Mouse (Mus musculus): ENCODE measurements around the gene Pid1.

DNA sequence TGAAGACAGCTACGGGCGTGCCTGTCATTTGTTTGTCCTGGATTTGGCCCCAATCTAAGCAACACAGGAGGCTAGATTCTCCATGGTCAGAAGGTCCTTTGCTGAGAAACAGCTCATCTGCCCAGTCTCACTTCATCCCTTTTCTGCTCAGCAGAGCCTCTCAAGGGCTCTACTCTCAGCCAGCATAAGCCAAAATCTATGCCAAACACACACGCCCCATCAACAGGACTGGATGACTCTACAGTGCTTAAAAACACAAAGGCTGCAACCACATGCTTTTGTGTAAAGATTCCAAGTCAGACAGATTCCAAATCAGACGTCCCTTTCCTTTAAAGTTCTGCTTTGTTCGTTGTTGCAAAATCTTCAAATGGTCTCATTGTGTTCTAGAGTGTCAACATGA is 174.5 kb downstream of the Pid1 start:
- TF ChIP-seq UBTF (IDR thresholded peaks at IDR 0.05; ENCODE audit: low read depth, low read length) = no peak
- TF ChIP-seq MYC (IDR thresholded peaks at IDR 0.05; ENCODE audit: low read depth, low read length) = no peak
- no peak for TF ChIP-seq POLR2A (IDR thresholded peaks at IDR 0.05; ENCODE audit: low read depth, low read length)
- no peak for TF ChIP-seq ELF1 (IDR thresholded peaks at IDR 0.05; ENCODE audit: low read depth, low read length)
- TF ChIP-seq PAX5 (IDR thresholded peaks at IDR 0.05; ENCODE audit: low read length) = no peak
- TF ChIP-seq CTCF (conservative IDR thresholded peaks at IDR 0.05 in 1 of 2, IDR thresholded peaks at IDR 0.05 in 1 of 2; ENCODE audit: low read depth in 2 of 2, low read length in 2 of 2) = no peak
- TF ChIP-seq MAX (IDR thresholded peaks at IDR 0.05; ENCODE audit: low read length) = no peak
- no peak for TF ChIP-seq ZC3H11A (IDR thresholded peaks at IDR 0.05; ENCODE audit: low read depth, low read length)
- no peak for TF ChIP-seq USF1 (IDR thresholded peaks at IDR 0.05; ENCODE audit: low read depth, low read length)
- TF ChIP-seq MAFK (IDR thresholded peaks at IDR 0.05; ENCODE audit: insufficient replicate concordance, low read length) = no peak
- TF ChIP-seq ZMIZ1 (IDR thresholded peaks at IDR 0.05; ENCODE audit: low read depth, low read length) = no peak

Data from CH12.LX (cell line).